Mouse (Mus musculus) pancreas, adult 10 weeks (tissue): ENCODE data around the gene Abcc10. TPM values are rescaled to one million over a fixed set of nuclear protein-coding genes. Genes with fewer than 3 reads are reported as not detected.

Experiments used
- polyA plus RNA-seq: library from polyadenylated mRNA; stranded (reverse); fragments of 350-450 nt; fragmentation: Illumina TruSeq; extraction: RNeasy Lipid Tissue Mini Kit (QIAGEN cat#74804); gene quantifications from one replicate; pipeline ENCODE4 v1.2.3, GENCODE M21; 2015; ENCODE audit warnings: low read depth, low replicate concordance; ENCODE audit not compliant: insufficient read depth

Abcc10 gene
- polyA plus RNA-seq, result 6.2 TPM

DNA sequence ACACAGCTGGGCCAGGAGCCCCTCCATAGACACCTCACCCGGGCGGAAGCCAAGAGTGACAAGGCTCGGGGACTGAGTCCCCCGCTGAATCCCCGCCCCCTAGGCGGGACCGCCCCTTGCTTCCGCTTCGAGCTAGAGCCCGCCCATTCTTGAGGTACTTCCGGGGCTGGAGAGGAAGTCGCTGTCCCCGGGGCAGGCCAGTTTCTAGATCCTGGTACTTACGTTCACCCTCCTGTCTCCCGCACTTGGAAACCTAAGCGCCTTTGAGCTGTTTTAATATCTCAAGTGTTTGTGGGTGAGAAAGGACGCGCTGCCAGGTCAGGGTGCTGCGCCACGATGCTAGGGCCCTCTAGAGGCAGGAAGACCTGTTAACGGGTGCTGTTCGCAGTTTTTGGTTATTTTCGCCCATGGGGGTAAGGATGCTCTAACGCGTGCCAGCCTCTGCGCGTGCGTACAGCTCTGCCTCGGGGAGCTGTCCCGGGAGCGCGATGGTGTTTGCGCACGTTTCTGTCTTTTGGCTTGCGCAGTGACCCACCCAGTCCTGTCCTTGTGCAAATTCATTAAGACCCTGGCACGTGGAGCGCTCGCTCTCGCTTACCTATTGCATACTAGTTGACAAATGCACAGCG, at the start of gene Abcc10:
Abcc10 (minus strand) TSS at position 447 of the 629 bp plus-strand sequence.

DNA sequence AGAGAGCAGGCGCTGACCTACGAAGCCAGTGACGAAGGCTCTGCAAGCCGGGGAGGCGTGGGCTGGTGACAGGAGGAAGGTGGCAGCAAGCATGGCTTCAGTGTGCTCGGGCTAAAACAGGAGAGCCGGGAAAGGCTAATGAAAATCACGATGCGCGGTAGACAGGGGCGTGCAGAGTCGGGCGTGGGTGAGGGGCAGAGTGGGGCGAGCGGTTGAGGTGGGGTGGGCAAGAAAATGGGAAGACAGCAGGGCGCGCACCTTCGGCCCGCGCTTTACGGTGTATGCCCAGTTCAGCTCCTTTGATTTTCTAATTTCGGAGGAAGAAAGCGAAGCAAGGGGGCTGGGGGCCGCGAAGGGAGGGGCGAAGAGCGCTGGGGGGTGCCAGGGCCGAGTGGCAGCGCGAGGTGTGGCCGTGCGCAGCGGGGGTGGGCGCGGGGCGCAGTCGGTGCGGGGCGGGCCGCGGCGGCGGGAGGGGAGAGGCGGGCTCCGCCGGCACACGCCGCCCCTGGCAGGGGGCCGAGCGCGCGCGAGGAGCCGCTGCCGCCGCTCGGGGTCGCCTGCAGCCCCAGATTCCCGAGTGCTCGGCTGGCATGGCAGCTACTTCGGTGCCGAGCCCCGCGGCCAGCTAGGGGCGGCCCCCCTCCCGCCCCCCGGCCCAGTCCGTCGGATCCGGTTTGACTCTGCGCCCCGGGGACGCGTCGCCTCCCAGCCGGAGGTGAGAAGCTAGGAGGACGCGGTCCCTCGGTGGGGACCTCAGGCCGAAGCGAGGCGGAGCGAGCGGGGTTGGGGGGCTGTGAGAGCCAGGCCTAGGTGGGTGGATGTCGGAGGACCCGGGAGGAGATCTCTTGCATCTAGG, 30.6 kb downstream of the Abcc10 start, which contains the start of gene Dlk2:
Dlk2 (plus strand) TSS at position 58 of the 856 bp plus-strand sequence.

DNA sequence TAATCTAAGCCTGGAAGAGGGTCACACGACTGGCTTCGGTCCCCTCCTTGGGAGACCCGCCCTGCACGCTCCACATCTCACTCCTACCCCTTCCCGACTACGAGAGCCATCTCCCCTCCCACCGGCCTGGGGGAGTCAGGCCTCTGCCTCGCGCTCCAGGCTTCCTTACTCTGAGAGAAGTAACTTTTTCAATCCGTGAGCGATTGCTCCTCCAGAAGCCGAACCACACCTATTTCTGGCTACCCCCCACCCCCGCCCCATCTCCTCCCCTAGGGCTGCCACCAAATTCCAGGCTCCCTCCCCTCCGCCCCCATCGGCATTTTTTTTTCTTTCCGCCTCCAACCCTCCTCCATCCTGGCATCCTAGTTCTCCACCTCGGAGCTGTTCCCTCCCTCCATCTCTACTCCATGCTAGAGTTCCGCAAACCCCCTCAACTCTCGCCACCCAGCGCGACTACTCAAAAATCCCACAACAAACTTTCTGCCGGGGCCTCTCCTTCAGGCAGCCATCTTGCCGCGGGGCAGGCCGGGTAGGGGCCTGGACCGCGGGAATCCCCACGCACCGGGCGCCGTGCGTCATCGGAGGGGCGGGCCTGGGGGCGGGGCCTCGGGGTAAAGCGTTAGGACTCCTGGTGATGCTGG, 45.5 kb downstream of the Abcc10 start, which contains the start of gene Tjap1:
Tjap1 (minus strand) TSS at position 544 of the 641 bp plus-strand sequence.

DNA sequence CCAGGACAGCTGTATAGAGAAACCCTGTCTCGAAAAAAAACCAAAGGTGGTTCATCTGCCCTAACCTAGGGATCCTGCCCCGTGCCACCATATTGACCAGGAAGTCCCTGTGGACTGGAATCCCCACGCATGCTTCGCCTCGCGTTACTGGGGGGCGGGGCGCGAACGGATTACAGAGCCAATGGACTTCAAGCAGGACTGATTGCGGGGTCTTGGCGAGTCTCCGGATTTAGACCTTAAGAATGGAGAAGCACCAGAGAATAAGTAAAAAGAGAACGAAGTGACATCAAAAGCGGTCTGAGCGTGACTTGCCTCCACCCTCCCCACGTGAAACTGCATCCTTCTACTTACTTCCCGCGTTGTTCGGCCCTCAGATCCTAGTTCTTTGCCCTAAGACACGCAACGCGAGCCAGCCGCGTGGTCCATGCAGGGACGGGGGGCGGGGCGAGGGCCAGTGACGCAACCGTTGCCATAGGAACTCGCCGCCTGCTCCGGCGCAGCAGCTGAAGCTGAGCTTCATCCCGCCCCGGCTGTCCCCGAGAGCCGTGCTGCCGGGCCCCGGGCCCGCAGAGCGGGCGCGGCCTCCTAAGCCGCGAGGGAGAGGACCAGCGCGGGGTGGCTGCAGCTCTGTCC, 74.6 kb downstream of the Abcc10 start, which contains the start of gene Lrrc73:
Lrrc73 (plus strand) TSS at position 80 of the 633 bp plus-strand sequence.

Other genes starting within 250 kb of the Abcc10 start
- 27.5 TPM for gene Mrps18a, start 217.4 kb downstream of the Abcc10 start, polyA plus RNA-seq
- gene Rsph9, start 184.1 kb downstream of the Abcc10 start, polyA plus RNA-seq, result 4.6 TPM
- gene Mad2l1bp, start 174.8 kb downstream of the Abcc10 start, polyA plus RNA-seq, result 3.8 TPM
- 40.3 TPM for gene Gtpbp2, start 167.3 kb downstream of the Abcc10 start, polyA plus RNA-seq
- gene Polh, start 125.7 kb downstream of the Abcc10 start, polyA plus RNA-seq, result 1.7 TPM
- gene Xpo5, start 125.6 kb downstream of the Abcc10 start, polyA plus RNA-seq, result 7.0 TPM
- 10.2 TPM for gene Polr1c, start 80.3 kb downstream of the Abcc10 start, polyA plus RNA-seq
- gene Yipf3, start 80.3 kb downstream of the Abcc10 start, polyA plus RNA-seq, result 50.0 TPM
- gene Lrrc73, start 74.8 kb downstream of the Abcc10 start, polyA plus RNA-seq, result 3.1 TPM
- 8.6 TPM for gene Tjap1, start 45.3 kb downstream of the Abcc10 start, polyA plus RNA-seq
- not detected for gene Dlk2, start 30.9 kb downstream of the Abcc10 start, polyA plus RNA-seq
- 4.7 TPM for gene Zfp318, start 55.4 kb upstream of the Abcc10 start, polyA plus RNA-seq
- gene Crip3, start 100.6 kb upstream of the Abcc10 start, polyA plus RNA-seq, result 1.3 TPM
- gene Slc22a7, start 110.1 kb upstream of the Abcc10 start, polyA plus RNA-seq, result not detected
- not detected for gene Ttbk1, start 159.3 kb upstream of the Abcc10 start, polyA plus RNA-seq
- gene Dnph1, start 168.4 kb upstream of the Abcc10 start, polyA plus RNA-seq, result 1.7 TPM
- 5.5 TPM for gene Cul9, start 218.0 kb upstream of the Abcc10 start, polyA plus RNA-seq
- 9.9 TPM for gene Srf, start 227.8 kb upstream of the Abcc10 start, polyA plus RNA-seq